Mouse (Mus musculus) myocyte (in vitro differentiated cells): ENCODE results near the gene Sptbn2.

Source experiments
- CEBPB ChIP-seq: IDR thresholded peaks from 2 replicates; pipeline ENCODE4 v1.6.1; 2011; ENCODE audit warnings: mild to moderate bottlenecking, moderate library complexity; ENCODE audit not compliant: poor library complexity, insufficient read depth, severe bottlenecking
- E2F4 ChIP-seq: IDR thresholded peaks from one replicate; pipeline ENCODE4 v1.6.1; 2011; ENCODE audit warnings: mild to moderate bottlenecking, control low read depth, moderate library complexity; ENCODE audit not compliant: insufficient read depth
- MAX ChIP-seq: IDR thresholded peaks from one replicate; pipeline ENCODE4 v1.6.1; 2011; ENCODE audit warnings: low read depth, mild to moderate bottlenecking, control low read depth
- MYOD1 ChIP-seq, 3 experiments: IDR thresholded peaks; one replicate each; pipeline ENCODE4 v1.6.1; 2011; ENCODE audit warnings: control low read depth in 2 of 3, low read depth in 2 of 3, mild to moderate bottlenecking in 2 of 3, moderate library complexity in 1 of 3; ENCODE audit not compliant: insufficient read length in 2 of 3, control insufficient read depth in 1 of 3
- MYOG ChIP-seq, 3 experiments: IDR thresholded peaks; one replicate each; pipeline ENCODE4 v1.6.1; 2011; ENCODE audit warnings: control low read depth in 2 of 3, low read depth in 2 of 3, mild to moderate bottlenecking in 2 of 3; ENCODE audit not compliant: insufficient read length in 2 of 3, control insufficient read depth in 1 of 3, insufficient read depth in 1 of 3
- POLR2A ChIP-seq: IDR thresholded peaks from one replicate; pipeline ENCODE4 v1.6.1; 2011; ENCODE audit warnings: low read depth, mild to moderate bottlenecking, control low read depth, moderate library complexity; ENCODE audit not compliant: insufficient read length
- USF1 ChIP-seq: IDR thresholded peaks from one replicate; pipeline ENCODE4 v1.6.1; 2011; ENCODE audit warnings: low read depth, mild to moderate bottlenecking, control low read depth, moderate library complexity

DNA sequence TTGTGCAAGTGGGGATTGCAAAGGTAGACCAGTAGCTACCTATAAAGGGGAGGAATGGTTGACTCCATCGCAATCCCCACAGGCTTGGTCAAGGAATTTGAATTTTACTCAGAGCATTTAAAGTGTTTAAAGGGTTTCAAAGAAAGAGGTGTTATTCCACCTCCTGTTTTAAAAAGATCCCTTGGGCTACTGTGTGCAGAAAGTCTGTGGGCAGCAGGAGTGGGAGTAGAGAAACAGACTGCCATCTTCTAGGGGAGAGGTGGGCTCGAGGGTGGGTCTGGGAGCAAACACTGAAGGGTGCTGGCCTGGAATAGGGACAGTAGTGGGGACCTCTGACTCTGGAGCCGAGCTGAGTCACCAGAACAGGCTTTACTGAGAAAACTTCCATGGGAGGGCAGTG is 22.1 kb downstream of the Sptbn2 start:
- TF ChIP-seq MYOG (IDR thresholded peaks at IDR 0.05; ENCODE audit: control insufficient read depth in 1 of 3, insufficient read depth in 1 of 3, insufficient read length in 2 of 3, low read depth in 2 of 3) (no peak), MYOD1 (IDR thresholded peaks at IDR 0.05; ENCODE audit: control insufficient read depth in 1 of 3, insufficient read length in 2 of 3, low read depth in 2 of 3) (no peak), POLR2A (no peak), MAX (no peak), USF1 (no peak), CEBPB (no peak), E2F4 (no peak)
